In genomic region chr16:44063025-44063894, GRCm38 (mm10) we compare ENCODE assay signal across 8 mouse cellular contexts. TPM values are rescaled to one million over a fixed set of nuclear protein-coding genes. Genes with fewer than 3 reads are reported as not detected.
DNase-seq lines count a peak whose midpoint lies in the region; ATAC-seq and TF ChIP-seq lines count a peak whose summit lies in the region.

Gene Gramd1c, minus strand, starts transcription at chr16:44063345.

- H3K27me3 ChIP-seq in embryonic facial prominence, embryonic 14.5 days (replicated peaks; ENCODE audit: control insufficient read depth, insufficient read depth, low read length), result no peaks in the 10 kb centered on the region
- no peaks in the 10 kb centered on the region for H3K27me3 ChIP-seq in kidney, adult 2 months (replicated peaks; ENCODE audit: control insufficient read depth, insufficient read depth, low read length)
- no peaks in the 10 kb centered on the region for H3K27me3 ChIP-seq in limb, embryonic 13.5 days
- no peaks in the 10 kb centered on the region for H3K27me3 ChIP-seq in midbrain, embryonic 14.5 days (ENCODE audit: control insufficient read depth, insufficient read depth, low read length)

- no peak within 1 kb of the TSS for H3K27ac ChIP-seq in bone marrow, adult 2 months (ENCODE audit: control insufficient read depth, insufficient read depth, low read depth, low read length, poor library complexity)
- H3K27ac ChIP-seq in embryonic facial prominence, embryonic 14.5 days (replicated peaks; ENCODE audit: low read depth, low read length), result peak within 1 kb of the TSS; percentile 75
- no peak within 1 kb of the TSS for H3K27ac ChIP-seq in kidney, adult 2 months (ENCODE audit: insufficient read depth, low read depth, low read length)
- H3K27ac ChIP-seq in limb, embryonic 13.5 days, result no peak within 1 kb of the TSS
- H3K27ac ChIP-seq in midbrain, embryonic 14.5 days (replicated peaks; ENCODE audit: low read depth, low read length), result peak within 1 kb of the TSS; percentile 83

- peak within 1 kb of the TSS; percentile 74 for H3K9ac ChIP-seq in embryonic facial prominence, embryonic 14.5 days (ENCODE audit: low read depth, low read length)
- peak within 1 kb of the TSS; percentile 73 for H3K9ac ChIP-seq in limb, embryonic 13.5 days
- H3K9ac ChIP-seq in midbrain, embryonic 14.5 days (replicated peaks; ENCODE audit: low read length), result peak within 1 kb of the TSS; percentile 59

- DNase-seq in B cell, adult 2 months, result peak; percentile 55 to 56
- DNase-seq in embryonic facial prominence, embryonic 14.5 days (ENCODE audit: low spot score), result peak; percentile 89
- DNase-seq in heart, adult 8-10 months (ENCODE audit: low spot score), result peak; percentile 59
- DNase-seq in kidney, adult 2 months, result peak; percentile 66
- DNase-seq in midbrain, embryonic 14.5 days, result peak; percentile 89
- peak; percentile 18 to 57 for DNase-seq in spleen, postnatal 10 days (ENCODE audit: low spot score in 2 of 2)

- no peaks in the 10 kb centered on the region for H3K9me3 ChIP-seq in embryonic facial prominence, embryonic 14.5 days (ENCODE audit: control insufficient read depth, low read length)
- H3K9me3 ChIP-seq in limb, embryonic 13.5 days, result no peaks in the 10 kb centered on the region
- H3K9me3 ChIP-seq in midbrain, embryonic 14.5 days (ENCODE audit: control insufficient read depth, low read length), result no peaks in the 10 kb centered on the region

- TF ChIP-seq POLR2A in bone marrow, adult 2 months (IDR thresholded peaks at IDR 0.05; ENCODE audit: borderline replicate concordance, control insufficient read depth, low read depth, low read length), result peak; percentile 19; the same call in 1 of the 2 replicates
- TF ChIP-seq POLR2A in kidney, adult 2 months (IDR thresholded peaks at IDR 0.05; ENCODE audit: low read depth, low read length), result no peak

- no peaks in the 10 kb centered on the region for H3K4me1 ChIP-seq in bone marrow, adult 2 months (ENCODE audit: control insufficient read depth, insufficient read depth, low read length)
- no peaks in the 10 kb centered on the region for H3K4me1 ChIP-seq in embryonic facial prominence, embryonic 14.5 days (ENCODE audit: control insufficient read depth, insufficient read depth, low read length)
- no peaks in the 10 kb centered on the region for H3K4me1 ChIP-seq in kidney, adult 2 months (ENCODE audit: control insufficient read depth, insufficient read depth, low read length)
- peaks cover 4% of the 10 kb centered on the region for H3K4me1 ChIP-seq in limb, embryonic 13.5 days
- H3K4me1 ChIP-seq in midbrain, embryonic 14.5 days (ENCODE audit: control insufficient read depth, insufficient read depth, low read length), result no peaks in the 10 kb centered on the region

- peak within 1 kb of the TSS; percentile 56 for H3K4me3 ChIP-seq in bone marrow, adult 2 months (replicated peaks; ENCODE audit: control insufficient read depth, low read depth, low read length)
- H3K4me3 ChIP-seq in embryonic facial prominence, embryonic 14.5 days (ENCODE audit: low read depth, low read length), result peak within 1 kb of the TSS; percentile 62
- H3K4me3 ChIP-seq in kidney, adult 2 months (ENCODE audit: insufficient read depth, low read depth, low read length), result peak within 1 kb of the TSS; percentile 67
- H3K4me3 ChIP-seq in limb, embryonic 13.5 days, result peak within 1 kb of the TSS; percentile 64
- H3K4me3 ChIP-seq in midbrain, embryonic 14.5 days (replicated peaks; ENCODE audit: low read depth, low read length), result peak within 1 kb of the TSS; percentile 51

- no peaks in the 10 kb centered on the region for H3K36me3 ChIP-seq in embryonic facial prominence, embryonic 14.5 days (ENCODE audit: control insufficient read depth, insufficient read depth, low read length)
- H3K36me3 ChIP-seq in kidney, adult 2 months (ENCODE audit: control insufficient read depth, insufficient read depth, low read length), result no peaks in the 10 kb centered on the region
- H3K36me3 ChIP-seq in limb, embryonic 13.5 days, result no peaks in the 10 kb centered on the region
- no peaks in the 10 kb centered on the region for H3K36me3 ChIP-seq in midbrain, embryonic 14.5 days (ENCODE audit: control insufficient read depth, insufficient read depth, low read length)

- H3K4me2 ChIP-seq in embryonic facial prominence, embryonic 14.5 days (ENCODE audit: low read depth, low read length), result peak within 1 kb of the TSS; percentile 68
- peak within 1 kb of the TSS; percentile 70 for H3K4me2 ChIP-seq in limb, embryonic 13.5 days (replicated peaks)
- peak within 1 kb of the TSS; percentile 63 for H3K4me2 ChIP-seq in midbrain, embryonic 14.5 days (ENCODE audit: low read length)

- peak; percentile 90 for ATAC-seq in embryonic facial prominence, embryonic 14.5 days (ENCODE audit: low read depth)
- peak; percentile 87 for ATAC-seq in limb, embryonic 13.5 days (ENCODE audit: low FRiP score, low read depth)
- peak; percentile 87 for ATAC-seq in midbrain, embryonic 14.5 days (ENCODE audit: low FRiP score, low TSS enrichment)

- TF ChIP-seq CTCF in bone marrow, adult 2 months (IDR thresholded peaks at IDR 0.05; ENCODE audit: control insufficient read depth, insufficient read depth, low read length), result peak; percentile 54; the same call in 1 of the 2 replicates
- TF ChIP-seq CTCF in kidney, adult 2 months (conservative IDR thresholded peaks at IDR 0.05; ENCODE audit: insufficient read depth, insufficient read length, low read depth, low read length), result peak; percentile 68

- 7% methylated on average over 45 of the region's 45 CpGs for WGBS in bone marrow, adult 2 months
- 11% methylated on average over 26 of the region's 45 CpGs for WGBS in embryonic facial prominence, embryonic 14.5 days
- WGBS in kidney, adult 2 months, result 7% methylated on average over 45 of the region's 45 CpGs
- 6% methylated on average over 45 of the region's 45 CpGs for WGBS in limb, embryonic 13.5 days
- 6% methylated on average over 45 of the region's 45 CpGs for WGBS in midbrain, embryonic 14.5 days

RNA-seq across cellular contexts. Expression of gene Gramd1c, which starts in this region (rescaled TPM):
- 4.5 and 6.3 TPM in 2 replicates for polyA plus RNA-seq in bone marrow, adult 2 months (2011; ENCODE audit: insufficient read depth, insufficient read length, low replicate concordance, missing spikeins)
- polyA plus RNA-seq in embryonic facial prominence, embryonic 14.5 days (2014; fragmentation: Nextera tagmentation; extraction: Ambion mirVana), result 7.7 and 8.2 TPM in 2 replicates
- under 1 TPM; 0.35 to 0.79 (median 0.62) TPM for total RNA-seq in heart, adult 8-10 months (2022)
- 0.83 and 1.3 TPM in 2 replicates for polyA plus RNA-seq in kidney, adult 2 months (2012; rRNA removed)
- 6.6 and 7.0 TPM in 2 replicates for polyA plus RNA-seq in limb, embryonic 13.5 days (2015; fragmentation: Nextera tagmentation; extraction: Ambion mirVana)
- 1.8 and 1.9 TPM in 2 replicates for polyA plus RNA-seq in midbrain, embryonic 14.5 days (2014; fragmentation: Nextera tagmentation; extraction: Ambion mirVana)

Comparison
In these comparisons a context has a peak if more than half of its experiments do, and no peak if none do; other contexts are left out.
1. Peak in DNase-seq in heart, adult 8-10 months; RNA of the gene not detected or under 1 TPM.
2. DNase-seq: peak in every context shown above with its lines; median percentile 89 in embryonic facial prominence, embryonic 14.5 days; 89 in midbrain, embryonic 14.5 days; 66 in kidney, adult 2 months; 59 in heart, adult 8-10 months; 56 in B cell, adult 2 months; 38 in spleen, postnatal 10 days.
3. H3K27ac ChIP-seq: peak in embryonic facial prominence, embryonic 14.5 days (single experiment) and midbrain, embryonic 14.5 days (single experiment); none in bone marrow, adult 2 months (single experiment), kidney, adult 2 months (single experiment) and limb, embryonic 13.5 days (single experiment).
4. Peak in every context shown above with its lines, with median percentiles within 50 percentile points of each other: H3K4me3 ChIP-seq, ATAC-seq, H3K4me2 ChIP-seq and H3K9ac ChIP-seq.